Mouse (Mus musculus) midbrain, postnatal 0 days (tissue): Measurements from ENCODE around the gene Otulin. TPM values are rescaled to one million over a fixed set of nuclear protein-coding genes. Genes with fewer than 3 reads are reported as not detected.

Experiments
- ATAC-seq: fragments of 200-750 bp; cut with Nextera tagmentation; 2 replicates; pipeline ENCODE4 v1.8.0; 2017; ENCODE audit warnings: moderate number of reproducible peaks, mild to moderate bottlenecking, moderate TSS enrichment, moderate library complexity; ENCODE audit not compliant: low FRiP score
- DNase-seq: peaks from one replicate; pipeline ENCODE4 v3.0.0-alpha.2; 2015; ENCODE audit warnings: low spot score
- H3K27ac ChIP-seq: fragments of 300-500 bp; sonication (generic); 2 replicates; pipeline ENCODE4 v1.5.1; 2014; ENCODE audit warnings: low read depth, mild to moderate bottlenecking, low read length, mixed read lengths
- H3K27me3 ChIP-seq: fragments of 300-500 bp; sonication (generic); 2 replicates; pipeline ENCODE4 v1.6.1; 2014; ENCODE audit warnings: low read length, control low read depth, mixed read lengths; ENCODE audit not compliant: insufficient read depth
- H3K36me3 ChIP-seq: fragments of 300-500 bp; sonication (generic); 2 replicates; pipeline ENCODE4 v1.6.1; 2014; ENCODE audit warnings: low read length, control low read depth, mixed read lengths; ENCODE audit not compliant: insufficient read depth
- H3K4me1 ChIP-seq: fragments of 300-500 bp; sonication (generic); 2 replicates; pipeline ENCODE4 v1.6.1; 2014; ENCODE audit warnings: mild to moderate bottlenecking, control low read depth, antibody characterized with exemption, low read length, mixed read lengths; ENCODE audit not compliant: insufficient read depth
- H3K4me2 ChIP-seq: fragments of 300-500 bp; sonication (generic); 2 replicates; pipeline ENCODE4 v1.6.1; 2014; ENCODE audit warnings: low read depth, mild to moderate bottlenecking, low read length, mixed read lengths; ENCODE audit not compliant: poor library complexity, severe bottlenecking
- H3K4me3 ChIP-seq: fragments of 300-500 bp; sonication (generic); 2 replicates; pipeline ENCODE4 v1.5.1; 2014; ENCODE audit warnings: low read depth, mild to moderate bottlenecking, low read length, moderate library complexity
- H3K9ac ChIP-seq: fragments of 300-500 bp; sonication (generic); replicated peaks from 2 replicates; pipeline ENCODE4 v1.6.1; 2014; ENCODE audit warnings: mild to moderate bottlenecking, low read length, moderate library complexity, mixed read lengths; ENCODE audit not compliant: poor library complexity, severe bottlenecking
- H3K9me3 ChIP-seq: fragments of 300-500 bp; sonication (generic); 2 replicates; pipeline ENCODE4 v1.6.1; 2016; ENCODE audit warnings: low read length, control low read depth
- CTCF ChIP-seq: IDR thresholded peaks from 2 replicates; pipeline ENCODE4 v1.5.1; 2016; ENCODE audit warnings: antibody characterized with exemption, mild to moderate bottlenecking
- WGBS: fragments of 180-500 bp; shearing (Covaris S2); extraction: QIAGEN DNeasy Blood & Tissue Kit; methylation state at CpG from one replicate; pipeline ENCODE4 v1.1.7; 2014; 5-methylcytosine and 5-hydroxymethylcytosine counted together
- polyA plus RNA-seq: library from polyadenylated mRNA; unstranded; fragments of >200 nt; fragmentation: Nextera tagmentation; extraction: Ambion mirVana; gene quantifications from 2 replicates; pipeline ENCODE4 v1.2.1, GENCODE M21; 2015
- total RNA-seq: library from RNA; depleted of rRNA; stranded (reverse); fragments of >200 nt; gene quantifications from 2 replicates; pipeline ENCODE4 v1.2.3, GENCODE M21; 2014; rRNA removed

The Otulin gene
- total RNA-seq, result 17.8 and 24.7 TPM in 2 replicates
- polyA plus RNA-seq, result 19.6 and 23.9 TPM in 2 replicates

DNA sequence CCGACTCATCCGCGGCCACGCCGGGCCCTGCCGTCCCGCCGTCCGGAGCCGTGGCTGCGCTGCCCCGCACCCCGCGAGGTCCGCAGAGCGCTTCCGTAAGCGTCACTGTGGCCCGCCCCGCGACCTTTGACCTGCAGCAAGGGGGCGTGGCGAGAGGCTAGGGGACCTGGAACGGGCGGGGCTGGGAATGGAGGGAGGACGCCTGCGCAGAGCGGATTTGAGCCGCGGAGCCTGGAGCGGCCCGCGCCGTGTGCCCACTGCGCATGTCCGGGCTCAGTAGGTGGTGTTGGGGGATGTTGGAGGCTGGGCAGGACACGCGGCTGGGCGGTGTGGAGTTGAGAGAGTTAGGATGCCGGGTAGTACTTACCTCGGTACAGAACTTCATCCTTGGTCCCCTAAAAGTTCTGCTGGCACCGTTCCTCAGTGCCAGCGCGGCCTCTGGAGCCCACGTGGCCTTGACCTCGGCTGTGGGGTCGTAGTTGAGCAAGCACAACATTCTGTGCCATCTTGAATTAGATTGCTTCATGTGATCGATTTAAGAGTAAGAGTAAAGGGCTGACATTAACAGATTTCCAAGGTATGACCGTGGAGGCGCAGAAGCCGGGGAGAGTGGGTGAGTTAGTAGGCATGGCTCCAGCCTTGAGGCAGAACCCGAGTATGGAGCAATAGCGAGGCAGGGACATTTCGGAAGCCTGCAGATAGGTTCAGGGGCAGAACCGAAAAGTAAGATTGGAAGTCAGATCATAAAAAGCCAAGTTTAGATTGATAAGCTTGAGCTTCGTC is at the start of gene Otulin:
Gene Otulin (minus strand): TSS at position 93 of the 783 bp plus-strand sequence.
- WGBS, result 5% methylated on average over 50 of the region's 56 CpGs
- DNase-seq (peak; percentile 98), ATAC-seq (peak; percentile 98)
- 0 out of 2 replicates have a peak, but pooled peaks have one; percentile 15 for TF ChIP-seq CTCF
- Histone ChIP-seq H3K9ac (peak within 1 kb of the TSS; percentile 74), H3K4me2 (peak within 1 kb of the TSS; percentile 89), H3K9me3 (no peaks in the 10 kb centered on the region), H3K27ac (peak within 1 kb of the TSS; percentile 59; the same call in 1 of the 2 replicates), H3K27me3 (no peaks in the 10 kb centered on the region), H3K36me3 (0 out of 2 replicates have a peak, but pooled peaks cover 4% of the 10 kb centered on the region), H3K4me1 (peaks cover 15% of the 10 kb centered on the region; the same call in 1 of the 2 replicates), H3K4me3 (peak within 1 kb of the TSS; percentile 94)

DNA sequence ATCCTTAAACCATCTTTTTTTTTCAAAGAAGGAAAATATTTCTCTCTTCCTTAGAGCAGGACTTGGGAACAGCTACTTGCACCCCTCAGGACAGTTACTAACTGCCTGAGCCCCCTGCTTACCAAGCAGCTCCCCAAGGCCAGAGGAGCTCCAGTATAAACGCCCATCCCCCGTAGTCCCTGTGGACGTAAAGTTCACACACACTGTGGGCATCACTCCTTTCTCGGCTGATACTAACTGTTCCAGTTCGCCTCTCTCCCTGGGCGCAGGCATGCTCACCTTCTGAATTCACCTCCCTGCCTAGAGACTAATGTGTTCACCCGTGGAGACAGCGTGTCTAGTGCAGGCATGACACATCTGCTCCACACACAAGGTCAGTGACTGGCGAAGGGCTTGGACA is 48.0 kb upstream of the Otulin start:
- ATAC-seq (no peak), DNase-seq (no peak)
- Histone ChIP-seq H3K27me3 (no peaks in the 10 kb centered on the region), H3K9me3 (no peaks in the 10 kb centered on the region), H3K27ac (no peak overlapping the region), H3K4me1 (peaks cover 4% of the 10 kb centered on the region; the same call in 1 of the 2 replicates), H3K4me2 (no peak overlapping the region), H3K9ac (no peak overlapping the region), H3K4me3 (no peak overlapping the region), H3K36me3 (no peaks in the 10 kb centered on the region)
- TF ChIP-seq CTCF, result no peak
- 86% methylated on average over 9 of the region's 9 CpGs for WGBS

DNA sequence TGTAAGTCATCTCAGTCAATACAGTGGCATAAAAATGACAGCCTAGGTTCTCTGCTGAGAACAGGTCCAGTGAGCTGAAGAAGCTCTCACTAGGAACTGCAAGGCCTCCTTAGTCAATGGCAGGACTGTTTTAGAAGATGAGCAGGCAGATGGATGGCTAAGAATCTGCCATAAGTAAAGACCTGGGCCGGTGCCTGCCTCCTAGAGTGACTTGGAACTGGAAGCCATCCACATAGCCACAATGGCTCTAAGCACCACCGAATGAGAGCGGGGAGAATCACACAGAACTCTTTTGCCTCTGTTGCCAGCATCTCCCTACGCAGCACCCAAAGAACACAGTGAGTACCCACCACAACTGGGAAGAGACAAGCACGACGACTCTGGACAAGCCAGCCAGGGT is 47.3 kb upstream of the Otulin start:
- H3K9ac ChIP-seq, result no peak overlapping the region
- H3K4me3 ChIP-seq, result no peak overlapping the region
- no peaks in the 10 kb centered on the region for H3K27me3 ChIP-seq
- ATAC-seq, result no peak
- H3K27ac ChIP-seq, result no peak overlapping the region
- 90% methylated on average over 6 of the region's 6 CpGs for WGBS
- DNase-seq, result no peak
- H3K4me2 ChIP-seq, result no peak overlapping the region
- no peaks in the 10 kb centered on the region for H3K36me3 ChIP-seq
- peaks cover 4% of the 10 kb centered on the region; the same call in 1 of the 2 replicates for H3K4me1 ChIP-seq
- TF ChIP-seq CTCF, result no peak
- H3K9me3 ChIP-seq, result no peaks in the 10 kb centered on the region

DNA sequence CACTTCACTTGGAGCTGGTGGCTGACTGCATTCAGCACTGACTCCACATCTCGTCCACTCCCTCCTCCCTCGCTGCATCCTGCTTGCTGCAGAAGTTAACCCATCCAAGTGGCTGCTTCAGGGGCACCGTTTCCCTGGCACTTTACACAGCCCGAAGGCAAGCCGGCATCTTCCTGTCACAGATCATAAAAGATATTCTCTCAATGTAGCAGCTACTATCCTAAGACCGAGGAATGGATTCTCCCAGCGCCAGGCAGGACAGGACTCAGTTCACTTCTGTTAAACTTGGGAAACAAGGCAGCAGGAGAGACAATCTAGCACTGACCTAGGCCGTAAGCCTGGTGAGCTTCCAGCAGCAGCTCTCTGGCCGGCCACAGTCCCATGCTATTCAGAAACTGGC is 45.7 kb upstream of the Otulin start:
- H3K27ac ChIP-seq, result no peak overlapping the region
- H3K4me2 ChIP-seq, result no peak overlapping the region
- DNase-seq (no peak), ATAC-seq (no peak)
- H3K4me3 ChIP-seq, result no peak overlapping the region
- no peak overlapping the region for H3K9ac ChIP-seq
- 39% methylated on average over 9 of the region's 9 CpGs for WGBS
- no peak for TF ChIP-seq CTCF
- H3K36me3 ChIP-seq, result no peaks in the 10 kb centered on the region
- no peaks in the 10 kb centered on the region for H3K9me3 ChIP-seq
- H3K4me1 ChIP-seq, result peaks cover 4% of the 10 kb centered on the region; the same call in 1 of the 2 replicates
- no peaks in the 10 kb centered on the region for H3K27me3 ChIP-seq

DNA sequence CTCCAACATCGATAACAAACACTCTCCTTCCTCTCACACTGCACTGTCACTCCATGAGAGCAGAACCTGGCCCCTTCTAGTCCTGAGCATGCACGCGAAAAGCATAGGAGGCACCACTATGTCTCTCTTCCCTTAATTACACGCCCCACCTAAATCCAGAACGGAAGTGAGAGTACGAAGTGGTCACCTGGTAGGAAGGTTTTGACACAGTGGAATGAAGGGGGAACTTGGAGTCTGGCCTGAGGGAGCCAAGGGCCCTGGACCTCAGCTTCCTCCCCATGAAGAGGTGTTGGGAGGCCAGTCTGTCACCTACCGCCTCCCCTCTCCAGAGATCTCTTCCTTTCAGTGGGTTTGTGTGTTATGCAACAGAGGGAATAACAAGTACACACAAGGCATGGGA is 44.6 kb upstream of the Otulin start:
- H3K27me3 ChIP-seq, result no peaks in the 10 kb centered on the region
- no peak for TF ChIP-seq CTCF
- H3K27ac ChIP-seq, result no peak overlapping the region
- no peak for DNase-seq
- no peak for ATAC-seq
- no peaks in the 10 kb centered on the region for H3K36me3 ChIP-seq
- no peak overlapping the region for H3K4me2 ChIP-seq
- no peak overlapping the region for H3K4me3 ChIP-seq
- no peaks in the 10 kb centered on the region for H3K9me3 ChIP-seq
- 96% methylated on average over 7 of the region's 7 CpGs for WGBS
- no peak overlapping the region for H3K9ac ChIP-seq
- H3K4me1 ChIP-seq, result peaks cover 4% of the 10 kb centered on the region; the same call in 1 of the 2 replicates

DNA sequence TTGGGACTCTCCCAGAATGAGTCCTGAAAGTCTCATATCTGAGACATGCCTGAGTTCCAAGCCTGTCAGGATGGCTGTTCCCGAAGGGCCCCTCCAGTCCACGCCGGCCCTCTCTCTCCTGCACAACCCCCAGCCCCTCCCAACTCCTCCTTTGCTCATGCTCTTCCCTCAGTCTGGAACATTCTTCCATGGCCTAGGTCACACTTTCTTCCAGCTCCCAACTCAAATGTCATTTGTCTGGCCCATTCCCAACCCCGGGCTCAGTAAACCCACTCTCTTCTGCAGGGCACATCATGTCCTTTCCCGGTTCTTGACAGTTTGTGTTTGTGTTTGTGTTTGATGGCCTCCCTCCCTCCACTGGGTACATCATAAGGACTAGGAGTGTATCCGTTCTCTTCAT is 43.5 kb upstream of the Otulin start:
- DNase-seq, result no peak
- Histone ChIP-seq H3K36me3 (no peaks in the 10 kb centered on the region), H3K9me3 (no peaks in the 10 kb centered on the region), H3K27ac (no peak overlapping the region), H3K27me3 (no peaks in the 10 kb centered on the region), H3K4me2 (no peak overlapping the region), H3K4me3 (no peak overlapping the region), H3K9ac (no peak overlapping the region), H3K4me1 (peaks cover 4% of the 10 kb centered on the region; the same call in 1 of the 2 replicates)
- TF ChIP-seq CTCF, result no peak
- ATAC-seq, result no peak
- WGBS, result 86% methylated on average over 6 of the region's 6 CpGs
